Comparison of ENCODE assay signal across 8 mouse cellular contexts in the genomic region with DNA sequence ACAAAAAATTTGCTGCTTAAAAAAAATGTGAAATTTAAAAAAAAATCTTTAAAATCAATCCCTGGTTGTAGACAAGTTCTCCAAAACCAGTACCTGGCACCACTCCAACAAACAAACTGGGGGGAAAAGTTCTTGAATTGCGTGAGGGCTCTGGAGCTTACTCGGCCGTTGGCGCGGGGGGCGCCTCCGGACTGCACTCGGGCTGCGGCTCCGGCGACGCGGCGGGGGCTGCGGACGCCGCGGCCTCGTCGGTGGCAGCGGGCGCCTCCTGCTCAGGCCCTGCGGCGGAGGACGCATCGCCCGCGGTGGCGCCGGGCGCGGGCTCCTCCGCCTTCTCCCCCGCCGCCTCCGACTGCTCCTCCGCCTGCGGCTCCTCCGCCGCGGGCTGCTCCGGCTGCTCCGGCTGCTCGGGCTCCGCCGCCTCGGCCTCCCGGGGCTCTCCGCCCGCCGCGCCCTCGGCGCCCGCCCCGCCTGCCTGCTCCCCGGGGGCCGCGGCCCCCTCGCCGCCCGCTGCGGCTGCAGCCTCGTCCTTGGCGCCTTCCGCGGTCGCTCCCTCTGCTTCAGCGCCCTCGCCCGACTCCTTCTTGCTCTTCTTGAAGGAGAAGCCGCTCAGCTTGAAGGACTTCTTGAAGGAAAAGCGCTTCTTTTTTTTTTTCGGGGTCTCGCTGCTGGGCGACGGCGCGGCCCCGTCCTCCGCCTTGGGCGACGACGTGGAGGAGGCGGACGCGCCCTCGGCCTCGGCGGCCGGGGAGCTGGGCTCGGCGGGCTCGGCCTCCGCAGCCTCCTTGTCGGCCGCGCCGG. TPM values are rescaled to one million over a fixed set of nuclear protein-coding genes. Genes with fewer than 3 reads are reported as not detected.
DNase-seq lines count a peak whose midpoint lies in the region; ATAC-seq and TF ChIP-seq lines count a peak whose summit lies in the region.

No protein-coding gene starts in this region.

- H3K27ac ChIP-seq in hindbrain, postnatal 0 days, result peak overlapping the region; percentile 100

- intact Hi-C loops in left cerebral cortex, postnatal 14 days (cut with DNase I), result loop anchor here (2.0 to 5.0 kb wide), 4 partner anchors 64 to 1417 kb away; no protein-coding TSS in a partner anchor

- no peak for TF ChIP-seq CTCF in hindbrain, postnatal 0 days (IDR thresholded peaks at IDR 0.05; ENCODE audit: low read depth)

- peaks cover 5% of the 10 kb centered on the region; the same call in 1 of the 2 replicates for H3K4me1 ChIP-seq in hindbrain, postnatal 0 days (ENCODE audit: insufficient read depth, low read length)

- no peaks in the 10 kb centered on the region for H3K27me3 ChIP-seq in hindbrain, postnatal 0 days (ENCODE audit: insufficient read depth, low read length)

- peak overlapping the region; percentile 98 for H3K9ac ChIP-seq in hindbrain, postnatal 0 days (replicated peaks; ENCODE audit: low read length)

- H3K4me3 ChIP-seq in hindbrain, postnatal 0 days (ENCODE audit: low read length), result peak overlapping the region; percentile 94

- no peaks in the 10 kb centered on the region for H3K9me3 ChIP-seq in hindbrain, postnatal 0 days (ENCODE audit: low read length)

- peak; percentile 41 for DNase-seq in T-cell, adult 2 months (ENCODE audit: low spot score)
- peak; percentile 64 for DNase-seq in cerebellum, adult 9-11 months
- peak; percentile 6 to 30 for DNase-seq in gastrocnemius, adult 8-10 months (ENCODE audit: low spot score in 2 of 2)
- DNase-seq in hindbrain, postnatal 0 days (ENCODE audit: low spot score), result peak; percentile 77
- DNase-seq in left cerebral cortex, postnatal 14 days (ENCODE audit: low spot score in 2 of 2), result peak; percentile 22 to 57
- DNase-seq in right cerebral cortex, postnatal 10 days (ENCODE audit: low spot score in 2 of 2), result peak; percentile 66 to 70
- peak; percentile 62 for DNase-seq in yolk sac, embryonic 10.5 days (ENCODE audit: low spot score)

- peak overlapping the region; percentile 70 for H3K4me2 ChIP-seq in hindbrain, postnatal 0 days (ENCODE audit: low read depth, low read length)

- no peak for ATAC-seq in hindbrain, postnatal 0 days
- ATAC-seq in megakaryocyte, adult 5-6 weeks (ENCODE audit: poor library complexity, severe bottlenecking), result peak; percentile 16

- H3K36me3 ChIP-seq in hindbrain, postnatal 0 days (ENCODE audit: insufficient read depth, low read length), result 0 out of 2 replicates have a peak, but pooled peaks cover 4% of the 10 kb centered on the region

- WGBS in hindbrain, postnatal 0 days, result under 1% methylated on average over 79 of the region's 99 CpGs

RNA-seq across cellular contexts. Expression of a gene that starts 2.6 kb away (rescaled TPM):
- 10 to 100 TPM; 10.4 to 17.4 (median 11.5) TPM for total RNA-seq in gastrocnemius, adult 8-10 months (2022)
- total RNA-seq in hindbrain, postnatal 0 days (2014; rRNA removed), result 341 and 395 TPM in 2 replicates
- polyA plus RNA-seq in hindbrain, postnatal 0 days (2015; fragmentation: Nextera tagmentation; extraction: Ambion mirVana), result 242 and 270 TPM in 2 replicates
- 100 to 1,000 TPM; 236 to 278 TPM for total RNA-seq in left cerebral cortex, postnatal 14 days (2021)
- 25.0 and 31.1 TPM in 2 replicates for total RNA-seq in megakaryocyte, adult 5-6 weeks (2015)
- total RNA-seq in megakaryocyte, adult 5-6 weeks (2017), result 24.1 and 33.8 TPM in 2 replicates

Comparison
In these comparisons a context has a peak if more than half of its experiments do, and no peak if none do; other contexts are left out.
1. DNase-seq: peak in every context shown above with its lines; median percentile 77 in hindbrain, postnatal 0 days; 68 in right cerebral cortex, postnatal 10 days; 64 in cerebellum, adult 9-11 months; 62 in yolk sac, embryonic 10.5 days; 41 in T-cell, adult 2 months; 40 in left cerebral cortex, postnatal 14 days; 18 in gastrocnemius, adult 8-10 months.